Comparison of ENCODE assay signal across 16 mouse cellular contexts in the genomic region with DNA sequence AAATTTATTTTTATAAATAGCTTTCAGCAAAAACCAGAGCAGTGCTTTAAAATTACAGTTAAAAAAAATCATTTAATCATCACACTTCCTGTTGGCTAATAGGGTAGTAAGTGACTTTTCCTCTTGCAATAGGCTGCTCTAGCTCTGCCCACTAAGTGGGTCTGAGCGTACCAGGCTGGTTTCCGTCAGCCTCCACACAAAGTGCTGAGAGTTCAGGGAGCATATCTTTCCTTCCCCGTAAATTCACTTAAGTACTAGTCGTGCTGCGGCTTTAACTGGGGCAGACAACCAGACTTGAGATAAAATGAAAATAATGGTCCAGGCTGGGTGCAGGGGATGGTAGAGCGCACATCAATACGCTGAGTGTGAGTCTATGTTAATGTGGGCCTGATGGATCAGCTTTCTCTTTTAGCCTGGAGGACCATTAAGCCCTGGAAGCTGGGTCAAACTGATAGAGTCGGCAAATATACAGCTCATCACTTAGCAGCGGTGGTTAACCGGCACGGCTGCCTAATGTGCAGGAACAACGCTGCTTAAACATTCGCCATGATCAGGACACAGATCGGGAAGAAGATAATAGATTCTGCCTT.
DNase-seq lines count a peak whose midpoint lies in the region; ATAC-seq and TF ChIP-seq lines count a peak whose summit lies in the region.
"Had no signal": no experiment of that assay in that cellular context is flagged by ENCODE, and none has a peak within 500 bp of the region (broad histone marks: within the 10 kb centered on the region; RNA-seq: fewer than 3 reads in every experiment).

No protein-coding gene starts in this region.

- no peak overlapping the region for H3K4me2 ChIP-seq in embryonic facial prominence, embryonic 11.5 days (ENCODE audit: low read depth, low read length)
- H3K4me2 ChIP-seq in lung, embryonic 14.5 days = no peak overlapping the region
- peak overlapping the region; percentile 41 for H3K4me2 ChIP-seq in neural tube, embryonic 15.5 days
- no peak overlapping the region for H3K4me2 ChIP-seq in stomach, postnatal 0 days (replicated peaks; ENCODE audit: low read depth)

- no peak overlapping the region for H3K4me3 ChIP-seq in embryonic facial prominence, embryonic 11.5 days (ENCODE audit: low read depth, low read length)
- H3K4me3 ChIP-seq in embryonic facial prominence, embryonic 10.5 days = no peak overlapping the region
- no peak overlapping the region for H3K4me3 ChIP-seq in lung, embryonic 14.5 days (ENCODE audit: low read depth, low read length)
- H3K4me3 ChIP-seq in neural tube, embryonic 15.5 days (replicated peaks) = no peak overlapping the region; the same call in 1 of the 2 replicates
- H3K4me3 ChIP-seq in stomach, postnatal 0 days (ENCODE audit: low read depth, low read length) = no peak overlapping the region
- H3K4me3 ChIP-seq: erythroblast, embryonic 14.5 days had no signal

- H3K27me3 ChIP-seq in embryonic facial prominence, embryonic 11.5 days (ENCODE audit: control insufficient read depth, insufficient read depth, low read length) = no peaks in the 10 kb centered on the region
- H3K27me3 ChIP-seq in embryonic facial prominence, embryonic 10.5 days (replicated peaks; ENCODE audit: low read depth, poor library complexity, severe bottlenecking) = no peaks in the 10 kb centered on the region
- no peaks in the 10 kb centered on the region for H3K27me3 ChIP-seq in lung, embryonic 14.5 days (ENCODE audit: insufficient read depth, low read length)
- no peaks in the 10 kb centered on the region for H3K27me3 ChIP-seq in neural tube, embryonic 15.5 days (replicated peaks)
- no peaks in the 10 kb centered on the region for H3K27me3 ChIP-seq in stomach, postnatal 0 days (ENCODE audit: control insufficient read depth, insufficient read depth, low read length)

- H3K36me3 ChIP-seq in embryonic facial prominence, embryonic 11.5 days (replicated peaks; ENCODE audit: control insufficient read depth, insufficient read depth, low read depth, low read length) = no peaks in the 10 kb centered on the region
- no peaks in the 10 kb centered on the region for H3K36me3 ChIP-seq in embryonic facial prominence, embryonic 10.5 days (replicated peaks)
- no peaks in the 10 kb centered on the region for H3K36me3 ChIP-seq in lung, embryonic 14.5 days (ENCODE audit: insufficient read depth)
- no peaks in the 10 kb centered on the region for H3K36me3 ChIP-seq in neural tube, embryonic 15.5 days
- no peaks in the 10 kb centered on the region for H3K36me3 ChIP-seq in stomach, postnatal 0 days (ENCODE audit: control insufficient read depth, insufficient read depth, low read length)
- H3K36me3 ChIP-seq: G1E had no signal

- no peaks in the 10 kb centered on the region for H3K9me3 ChIP-seq in embryonic facial prominence, embryonic 11.5 days (replicated peaks; ENCODE audit: control insufficient read depth, low read length)
- no peaks in the 10 kb centered on the region for H3K9me3 ChIP-seq in embryonic facial prominence, embryonic 10.5 days
- H3K9me3 ChIP-seq in lung, embryonic 14.5 days (ENCODE audit: low read depth, low read length) = no peaks in the 10 kb centered on the region
- no peaks in the 10 kb centered on the region for H3K9me3 ChIP-seq in neural tube, embryonic 15.5 days (replicated peaks)
- no peaks in the 10 kb centered on the region for H3K9me3 ChIP-seq in stomach, postnatal 0 days (ENCODE audit: control insufficient read depth, low read length)
- H3K9me3 ChIP-seq: G1E had no signal

- no peak for TF ChIP-seq CTCF in lung, embryonic 14.5 days (IDR thresholded peaks at IDR 0.05; ENCODE audit: low read depth)
- TF ChIP-seq CTCF in stomach, postnatal 0 days (IDR thresholded peaks at IDR 0.05; ENCODE audit: low read depth) = no peak

- 63% methylated on average over 14 of the region's 14 CpGs for WGBS in embryonic facial prominence, embryonic 11.5 days
- 67% methylated on average over 14 of the region's 14 CpGs for WGBS in embryonic facial prominence, embryonic 10.5 days
- 31% methylated on average over 14 of the region's 14 CpGs for WGBS in lung, embryonic 14.5 days
- WGBS in neural tube, embryonic 15.5 days = 31% methylated on average over 14 of the region's 14 CpGs
- WGBS in stomach, postnatal 0 days = 48% methylated on average over 14 of the region's 14 CpGs

- H3K4me1 ChIP-seq in embryonic facial prominence, embryonic 11.5 days (ENCODE audit: control insufficient read depth, insufficient read depth, low read length) = no peaks in the 10 kb centered on the region
- peaks cover 21% of the 10 kb centered on the region for H3K4me1 ChIP-seq in embryonic facial prominence, embryonic 10.5 days
- no peaks in the 10 kb centered on the region for H3K4me1 ChIP-seq in lung, embryonic 14.5 days (ENCODE audit: insufficient read depth)
- H3K4me1 ChIP-seq in neural tube, embryonic 15.5 days = peaks cover 5% of the 10 kb centered on the region; the same call in 1 of the 2 replicates
- no peaks in the 10 kb centered on the region for H3K4me1 ChIP-seq in stomach, postnatal 0 days (replicated peaks; ENCODE audit: control insufficient read depth, insufficient read depth)

- DNase-seq in embryonic facial prominence, embryonic 11.5 days (ENCODE audit: low spot score) = no peak
- DNase-seq in embryonic facial prominence, embryonic 10.5 days (ENCODE audit: low spot score) = no peak
- DNase-seq in lung, embryonic 14.5 days = peak; percentile 21
- no peak for DNase-seq in lung, adult 18-20 months
- DNase-seq in mesoderm, embryonic 11.5 days (ENCODE audit: low read depth, low spot score) = peak; percentile 43
- DNase-seq in stomach, postnatal 0 days (ENCODE audit: low spot score) = no peak
- DNase-seq in layer of hippocampus, adult 11-12 months (ENCODE audit: low spot score) = no peak
- DNase-seq: cerebellum, postnatal 14 days; kidney, postnatal 25 days; lung, postnatal 14 days; right cerebral cortex, postnatal 25 days; thymus, postnatal 14 days had no signal

- H3K27ac ChIP-seq in embryonic facial prominence, embryonic 11.5 days (replicated peaks; ENCODE audit: low read depth, low read length) = no peak overlapping the region
- H3K27ac ChIP-seq in embryonic facial prominence, embryonic 10.5 days (replicated peaks) = no peak overlapping the region
- no peak overlapping the region for H3K27ac ChIP-seq in lung, embryonic 14.5 days (ENCODE audit: low read depth)
- H3K27ac ChIP-seq in neural tube, embryonic 15.5 days (replicated peaks) = no peak overlapping the region
- no peak overlapping the region for H3K27ac ChIP-seq in stomach, postnatal 0 days (replicated peaks)

- TF ChIP-seq EP300 in stomach, postnatal 0 days (optimal IDR thresholded peaks at IDR 0.05) = no peak

- ATAC-seq in embryonic facial prominence, embryonic 11.5 days (replicated peaks; ENCODE audit: insufficient number of reproducible peaks, low FRiP score, low TSS enrichment, low read depth) = peak; percentile 59; the same call in 1 of the 2 replicates
- ATAC-seq in lung, embryonic 14.5 days (ENCODE audit: insufficient read depth) = no peak
- ATAC-seq in neural tube, embryonic 15.5 days (ENCODE audit: low FRiP score) = 0 out of 2 replicates have a peak, but pooled peaks have one; percentile 17
- ATAC-seq in stomach, postnatal 0 days (ENCODE audit: low FRiP score, low TSS enrichment) = no peak
- ATAC-seq: activated CD4-positive, CD25-positive, alpha-beta regulatory T cell, adult 4 months had no signal

- H3K9ac ChIP-seq in embryonic facial prominence, embryonic 11.5 days (replicated peaks; ENCODE audit: low read length) = no peak overlapping the region
- no peak overlapping the region for H3K9ac ChIP-seq in lung, embryonic 14.5 days
- no peak overlapping the region for H3K9ac ChIP-seq in neural tube, embryonic 15.5 days (replicated peaks)
- H3K9ac ChIP-seq in stomach, postnatal 0 days (ENCODE audit: low read length) = no peak overlapping the region

Comparison
In these comparisons a context has a peak if more than half of its experiments do, and no peak if none do; other contexts are left out.
1. DNase-seq: peak in lung, embryonic 14.5 days (single experiment) and mesoderm, embryonic 11.5 days (single experiment); none in embryonic facial prominence, embryonic 11.5 days (single experiment), embryonic facial prominence, embryonic 10.5 days (single experiment), lung, adult 18-20 months (0 of 2), stomach, postnatal 0 days (single experiment) and layer of hippocampus, adult 11-12 months (single experiment).
2. ATAC-seq: peak in embryonic facial prominence, embryonic 11.5 days (single experiment) and neural tube, embryonic 15.5 days (single experiment); none in lung, embryonic 14.5 days (single experiment) and stomach, postnatal 0 days (single experiment).